Mouse (Mus musculus): ENCODE results near the gene Dtnbp1.

DNA sequence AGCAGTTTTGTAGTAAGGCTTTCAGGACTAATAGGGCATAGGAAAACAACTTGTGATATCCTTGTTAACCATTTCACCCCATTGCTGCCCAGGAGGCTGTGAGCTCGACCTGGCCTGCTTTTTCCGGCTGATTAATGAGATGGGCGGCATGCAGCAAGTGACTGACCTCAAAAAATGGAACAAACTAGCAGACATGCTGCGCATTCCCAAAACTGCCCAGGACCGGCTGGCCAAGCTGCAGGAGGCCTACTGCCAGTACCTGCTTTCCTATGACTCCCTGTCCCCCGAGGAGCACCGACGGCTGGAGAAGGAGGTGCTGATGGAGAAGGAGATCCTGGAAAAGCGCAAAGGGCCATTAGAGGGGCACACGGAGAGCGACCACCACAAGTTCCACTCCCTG, 95.8 kb downstream of the Dtnbp1 start:
- TF ChIP-seq POLR2A (IDR thresholded peaks at IDR 0.05; ENCODE audit: borderline replicate concordance, extremely low read depth, low read depth, low read length) (no peak), CTCF (IDR thresholded peaks at IDR 0.05; ENCODE audit: insufficient read depth, low read length) (no peak)

Data from lung, adult 2 months (tissue).